Mouse (Mus musculus) limb, embryonic 14.5 days (tissue): ENCODE data around the gene Grik1. TPM values are rescaled to one million over a fixed set of nuclear protein-coding genes. Genes with fewer than 3 reads are reported as not detected.

Experiments used
- ATAC-seq: fragments of 200-750 bp; cut with Nextera tagmentation; 2 replicates; pipeline ENCODE4 v1.8.0; 2017; ENCODE audit warnings: low read depth, moderate number of reproducible peaks, moderate TSS enrichment; ENCODE audit not compliant: low FRiP score
- DNase-seq: peaks from one replicate; pipeline ENCODE4 v3.0.0-alpha.2; 2015; ENCODE audit warnings: low spot score
- H3K27ac ChIP-seq: fragments of 300-500 bp; sonication (generic); replicated peaks from 2 replicates; pipeline ENCODE4 v1.5.1; 2014; ENCODE audit warnings: low read depth, mild to moderate bottlenecking, low read length, moderate library complexity, mixed read lengths
- H3K27me3 ChIP-seq: fragments of 300-500 bp; sonication (generic); 2 replicates; pipeline ENCODE4 v1.6.1; 2014; ENCODE audit warnings: low read length, mixed read lengths; ENCODE audit not compliant: control insufficient read depth, insufficient read depth
- H3K36me3 ChIP-seq: fragments of 300-500 bp; sonication (generic); 2 replicates; pipeline ENCODE4 v1.6.1; 2014; ENCODE audit warnings: mild to moderate bottlenecking, low read length, moderate library complexity, mixed read lengths; ENCODE audit not compliant: control insufficient read depth, insufficient read depth
- H3K4me1 ChIP-seq: fragments of 300-500 bp; sonication (generic); 2 replicates; pipeline ENCODE4 v1.6.1; 2014; ENCODE audit warnings: antibody characterized with exemption, low read length, mixed read lengths; ENCODE audit not compliant: control insufficient read depth, insufficient read depth
- H3K4me2 ChIP-seq: fragments of 300-500 bp; sonication (generic); replicated peaks from 2 replicates; pipeline ENCODE4 v1.6.1; 2014; ENCODE audit warnings: low read depth, mild to moderate bottlenecking, low read length, moderate library complexity; ENCODE audit not compliant: severe bottlenecking
- H3K4me3 ChIP-seq: fragments of 300-500 bp; sonication (generic); replicated peaks from 2 replicates; pipeline ENCODE4 v1.5.1; 2014; ENCODE audit warnings: low read length
- H3K9ac ChIP-seq: fragments of 300-500 bp; sonication (generic); 2 replicates; pipeline ENCODE4 v1.6.1; 2014; ENCODE audit warnings: mild to moderate bottlenecking, low read depth, low read length, moderate library complexity; ENCODE audit not compliant: severe bottlenecking
- H3K9me3 ChIP-seq: fragments of 300-500 bp; sonication (generic); 2 replicates; pipeline ENCODE4 v1.6.1; 2016; ENCODE audit warnings: low read length; ENCODE audit not compliant: control insufficient read depth
- POLR2A ChIP-seq: fragments of 200-500 bp; IDR thresholded peaks from 2 replicates; pipeline ENCODE4 v1.8.0; 2012; ENCODE audit warnings: inconsistent platforms, mild to moderate bottlenecking, moderate library complexity, borderline replicate concordance; ENCODE audit not compliant: insufficient read depth, insufficient read length; ENCODE audit errors: extremely low read depth
- WGBS: fragments of 180-500 bp; shearing (Covaris S2); extraction: QIAGEN DNeasy Blood & Tissue Kit; methylation state at CpG from one replicate; pipeline ENCODE4 v1.1.7; 2014; 5-methylcytosine and 5-hydroxymethylcytosine counted together
- polyA plus RNA-seq, 2 experiments: library from polyadenylated mRNA; depleted of rRNA in 1 of 2; stranded (reverse) in 1 of 2; unstranded in 1 of 2; fragments of >200 nt; fragmentation: Nextera tagmentation in 1 of 2; extraction: Ambion mirVana in 1 of 2; gene quantifications; 2 replicates each; pipeline versions ENCODE4 v1.2.1 to v1.2.3; 2012 to 2014

The Grik1 gene
- polyA plus RNA-seq, 2 experiments, result 1.8 to 2.2 TPM

GRCm38 (mm10) chr16:88256101-88256500, 34.0 kb downstream of the Grik1 start:
- Histone ChIP-seq H3K9me3 (no peaks in the 10 kb centered on the region), H3K36me3 (no peaks in the 10 kb centered on the region), H3K4me1 (no peaks in the 10 kb centered on the region), H3K27me3 (no peaks in the 10 kb centered on the region), H3K4me3 (no peak overlapping the region), H3K27ac (no peak overlapping the region), H3K9ac (no peak overlapping the region), H3K4me2 (no peak overlapping the region)
- TF ChIP-seq POLR2A, result no peak
- 75% methylated on average over 3 of the region's 3 CpGs for WGBS
- DNase-seq (no peak), ATAC-seq (no peak)

- H3K9me3 ChIP-seq, result no peaks in the 10 kb centered on the region
- WGBS, result 59% methylated on average over 2 of the region's 2 CpGs
- no peaks in the 10 kb centered on the region for H3K4me1 ChIP-seq
- no peak overlapping the region for H3K4me3 ChIP-seq
- ATAC-seq (no peak), DNase-seq (peak; percentile 3)
- H3K4me2 ChIP-seq, result no peak overlapping the region
- H3K9ac ChIP-seq, result no peak overlapping the region
- no peaks in the 10 kb centered on the region for H3K36me3 ChIP-seq
- H3K27me3 ChIP-seq, result no peaks in the 10 kb centered on the region
- H3K27ac ChIP-seq, result no peak overlapping the region
- no peak for TF ChIP-seq POLR2A
Observed at GRCm38 (mm10) chr16:88252676-88253075, 37.4 kb downstream of the Grik1 start.

GRCm38 (mm10) chr16:88251049-88251448, 39.0 kb downstream of the Grik1 start:
- Histone ChIP-seq H3K27ac (no peak overlapping the region), H3K4me3 (no peak overlapping the region), H3K27me3 (no peaks in the 10 kb centered on the region), H3K4me1 (no peaks in the 10 kb centered on the region), H3K4me2 (no peak overlapping the region), H3K36me3 (no peaks in the 10 kb centered on the region), H3K9ac (no peak overlapping the region), H3K9me3 (no peaks in the 10 kb centered on the region)
- DNase-seq (no peak), ATAC-seq (no peak)
- WGBS, result 72% methylated on average over 5 of the region's 5 CpGs
- no peak for TF ChIP-seq POLR2A

GRCm38 (mm10) chr16:88249825-88250224, 40.2 kb downstream of the Grik1 start:
- Histone ChIP-seq H3K4me3 (no peak overlapping the region), H3K4me1 (no peaks in the 10 kb centered on the region), H3K27ac (no peak overlapping the region), H3K4me2 (no peak overlapping the region), H3K36me3 (no peaks in the 10 kb centered on the region), H3K9ac (no peak overlapping the region), H3K9me3 (no peaks in the 10 kb centered on the region), H3K27me3 (no peaks in the 10 kb centered on the region)
- DNase-seq (no peak), ATAC-seq (no peak)
- TF ChIP-seq POLR2A, result no peak
- 83% methylated on average over 3 of the region's 3 CpGs for WGBS

GRCm38 (mm10) chr16:88247586-88247985, 42.5 kb downstream of the Grik1 start:
- H3K36me3 ChIP-seq, result no peaks in the 10 kb centered on the region
- no peak for ATAC-seq
- no peaks in the 10 kb centered on the region for H3K27me3 ChIP-seq
- TF ChIP-seq POLR2A, result no peak
- H3K4me1 ChIP-seq, result no peaks in the 10 kb centered on the region
- WGBS, result 83% methylated on average over 3 of the region's 3 CpGs
- H3K4me3 ChIP-seq, result no peak overlapping the region
- H3K9ac ChIP-seq, result no peak overlapping the region
- no peaks in the 10 kb centered on the region for H3K9me3 ChIP-seq
- H3K27ac ChIP-seq, result no peak overlapping the region
- no peak overlapping the region for H3K4me2 ChIP-seq
- no peak for DNase-seq

- Histone ChIP-seq H3K27me3 (no peaks in the 10 kb centered on the region), H3K9me3 (no peaks in the 10 kb centered on the region), H3K4me2 (no peak overlapping the region), H3K9ac (no peak overlapping the region), H3K27ac (no peak overlapping the region), H3K4me3 (no peak overlapping the region), H3K4me1 (no peaks in the 10 kb centered on the region), H3K36me3 (no peaks in the 10 kb centered on the region)
- 85% methylated on average over 4 of the region's 4 CpGs for WGBS
- no peak for DNase-seq
- no peak for TF ChIP-seq POLR2A
- ATAC-seq, result no peak
Observed at GRCm38 (mm10) chr16:88244658-88245057, 45.4 kb downstream of the Grik1 start.
